Mouse (Mus musculus): ENCODE measurements around the gene F2r. TPM values are rescaled to one million over a fixed set of nuclear protein-coding genes. Genes with fewer than 3 reads are reported as not detected.

The F2r gene
- polyA plus RNA-seq, 1 experiment = 42.2 TPM

DNA sequence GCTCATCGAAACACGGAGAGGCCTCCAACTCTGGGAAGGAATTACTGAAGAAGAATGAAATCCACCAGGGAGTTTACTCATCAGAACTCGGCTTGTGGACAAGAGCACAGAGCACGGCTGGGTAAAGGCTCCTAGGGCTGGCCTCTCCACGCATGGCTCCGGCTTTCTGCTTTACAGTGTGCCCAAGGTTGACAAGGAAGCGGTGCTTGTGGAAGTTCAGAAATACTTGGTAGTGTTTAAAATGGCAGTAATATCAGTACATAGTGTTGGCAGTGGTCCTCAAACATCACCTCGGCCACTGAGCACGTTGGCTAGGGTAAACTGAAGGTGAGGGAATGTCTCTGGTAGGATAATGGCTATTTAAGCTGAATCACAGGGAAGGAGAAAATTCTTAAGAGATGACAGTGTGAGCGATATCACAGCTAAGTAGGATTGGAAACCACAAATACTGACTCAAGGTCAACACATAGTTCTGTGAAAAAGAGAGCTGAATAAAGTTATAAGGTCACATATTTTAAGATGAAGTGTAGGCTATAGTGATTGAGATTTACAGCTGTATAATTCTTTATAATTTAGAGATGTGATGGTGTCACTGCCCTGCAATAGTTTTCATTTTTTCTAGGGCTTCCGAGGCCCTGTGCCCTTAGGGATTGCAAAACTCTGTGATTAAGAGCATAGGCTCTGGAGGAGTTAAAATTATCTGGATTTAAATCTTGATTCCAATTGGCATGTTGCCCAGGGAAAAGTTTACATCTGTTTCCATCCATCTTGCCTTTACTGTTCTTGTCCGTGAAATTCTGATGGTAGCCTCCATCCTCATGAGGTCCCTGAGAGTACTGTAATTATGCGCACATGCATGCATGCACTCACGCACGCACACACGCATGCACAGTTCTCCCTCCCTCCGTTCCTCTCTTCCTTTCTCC, 23.0 kb upstream of the F2r start:
- TF ChIP-seq POLR2A (IDR thresholded peaks at IDR 0.05; ENCODE audit: low read depth, low read length) = no peak
- no peak for TF ChIP-seq CTCF (conservative IDR thresholded peaks at IDR 0.05; ENCODE audit: insufficient read depth, insufficient read length, low read depth, low read length)
- no peaks in the 10 kb centered on the region for H3K4me1 ChIP-seq (ENCODE audit: control insufficient read depth, insufficient read depth, low read length)
- no peak overlapping the region for H3K4me3 ChIP-seq (ENCODE audit: insufficient read depth, low read depth, low read length)
- no peak overlapping the region for H3K27ac ChIP-seq (ENCODE audit: insufficient read depth, low read depth, low read length)
- DNase-seq = no peak
- H3K36me3 ChIP-seq (ENCODE audit: control insufficient read depth, insufficient read depth, low read length) = no peaks in the 10 kb centered on the region
- H3K27me3 ChIP-seq (replicated peaks; ENCODE audit: control insufficient read depth, insufficient read depth, low read length) = no peaks in the 10 kb centered on the region
- 86% methylated on average over 17 of the region's 17 CpGs for WGBS

DNA sequence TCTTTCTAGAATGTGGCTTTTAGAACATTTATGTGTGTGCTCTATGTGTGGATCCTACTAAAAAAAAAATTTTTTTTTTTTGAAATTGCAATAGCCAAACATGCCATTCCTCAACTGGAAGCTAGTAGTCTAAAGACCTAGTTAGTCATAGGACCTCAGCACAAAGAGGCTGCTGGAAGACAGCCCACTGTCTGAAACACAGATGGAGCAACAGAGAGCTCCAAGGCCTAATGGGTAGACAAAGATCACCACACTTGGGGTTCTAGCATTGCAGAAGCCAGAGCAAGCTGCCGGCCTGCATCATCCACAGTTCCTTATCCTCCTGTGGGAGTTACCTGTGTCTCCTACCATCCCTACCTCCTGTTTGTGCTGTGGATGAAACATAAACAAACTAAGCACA, 22.1 kb upstream of the F2r start:
- H3K36me3 ChIP-seq (ENCODE audit: control insufficient read depth, insufficient read depth, low read length) = no peaks in the 10 kb centered on the region
- no peaks in the 10 kb centered on the region for H3K27me3 ChIP-seq (replicated peaks; ENCODE audit: control insufficient read depth, insufficient read depth, low read length)
- no peak for DNase-seq
- H3K4me1 ChIP-seq (ENCODE audit: control insufficient read depth, insufficient read depth, low read length) = no peaks in the 10 kb centered on the region
- H3K27ac ChIP-seq (ENCODE audit: insufficient read depth, low read depth, low read length) = no peak overlapping the region
- no peak overlapping the region for H3K4me3 ChIP-seq (ENCODE audit: insufficient read depth, low read depth, low read length)
- 91% methylated on average over 1 of the region's 1 CpGs for WGBS
- TF ChIP-seq POLR2A (IDR thresholded peaks at IDR 0.05; ENCODE audit: low read depth, low read length) (no peak), CTCF (conservative IDR thresholded peaks at IDR 0.05; ENCODE audit: insufficient read depth, insufficient read length, low read depth, low read length) (no peak)

DNA sequence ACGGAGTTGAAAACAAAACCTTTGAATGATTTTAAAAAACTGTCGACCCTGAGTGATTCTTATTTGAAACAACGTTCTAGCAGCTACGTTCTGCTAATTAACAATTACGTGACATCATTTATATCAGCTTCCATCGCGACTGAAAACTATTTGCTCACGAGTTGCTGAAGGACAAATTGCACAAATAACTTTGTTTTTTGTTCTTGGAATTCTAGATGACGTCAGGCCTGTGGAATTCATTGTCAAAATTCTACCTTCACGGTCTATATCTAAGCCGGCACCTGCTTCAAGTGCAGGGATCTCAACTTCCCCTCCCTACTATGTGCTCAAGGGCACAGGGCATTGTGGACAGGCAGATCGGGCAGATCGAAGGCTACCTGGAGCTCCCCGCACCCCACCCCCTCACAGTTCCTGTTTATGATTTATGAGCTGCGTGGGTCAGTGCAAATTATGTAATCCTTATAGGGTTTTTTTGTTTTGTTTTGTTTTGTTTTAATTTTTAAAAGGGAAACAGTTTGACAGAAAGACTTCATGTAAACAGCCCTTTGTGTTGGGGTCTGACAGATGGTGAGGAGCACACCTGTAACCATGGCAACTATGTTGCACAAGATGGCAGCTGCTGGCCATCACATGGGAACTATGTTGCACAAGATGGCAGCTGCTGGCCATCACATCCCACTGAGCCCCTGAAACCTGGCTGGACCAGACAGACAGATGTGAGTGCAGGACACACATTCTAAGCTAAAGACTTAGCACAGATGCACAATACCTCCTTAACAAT, 21.2 kb upstream of the F2r start:
- Histone ChIP-seq H3K27me3 (replicated peaks; ENCODE audit: control insufficient read depth, insufficient read depth, low read length) (no peaks in the 10 kb centered on the region), H3K4me3 (ENCODE audit: insufficient read depth, low read depth, low read length) (no peak overlapping the region), H3K27ac (ENCODE audit: insufficient read depth, low read depth, low read length) (peak overlapping the region; percentile 86), H3K36me3 (ENCODE audit: control insufficient read depth, insufficient read depth, low read length) (no peaks in the 10 kb centered on the region), H3K4me1 (ENCODE audit: control insufficient read depth, insufficient read depth, low read length) (no peaks in the 10 kb centered on the region)
- DNase-seq = peak; percentile 54
- WGBS = 48% methylated on average over 15 of the region's 15 CpGs
- TF ChIP-seq POLR2A (IDR thresholded peaks at IDR 0.05; ENCODE audit: low read depth, low read length) (no peak), CTCF (conservative IDR thresholded peaks at IDR 0.05; ENCODE audit: insufficient read depth, insufficient read length, low read depth, low read length) (no peak)

DNA sequence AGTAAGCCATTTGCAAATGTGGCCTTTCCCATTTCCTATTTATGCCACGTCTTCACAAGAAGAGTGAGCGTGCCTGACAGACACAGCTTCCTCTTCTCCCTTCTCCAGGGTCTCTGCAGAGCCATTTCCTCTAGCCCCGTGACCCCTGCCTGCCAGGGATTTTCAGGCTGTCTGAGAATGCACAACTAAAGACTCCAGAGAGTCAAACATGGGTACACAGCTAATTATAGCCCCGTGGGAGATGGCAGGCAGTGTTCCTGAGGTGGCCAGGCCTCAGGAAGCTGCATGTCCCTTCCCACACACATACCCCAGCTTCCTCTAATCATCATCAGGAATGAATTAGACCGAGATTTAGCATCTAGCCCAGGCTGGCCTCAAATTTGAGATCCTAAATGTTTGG, 20.6 kb upstream of the F2r start:
- TF ChIP-seq CTCF (conservative IDR thresholded peaks at IDR 0.05; ENCODE audit: insufficient read depth, insufficient read length, low read depth, low read length) (no peak), POLR2A (IDR thresholded peaks at IDR 0.05; ENCODE audit: low read depth, low read length) (no peak)
- DNase-seq = peak; percentile 65
- Histone ChIP-seq H3K27ac (ENCODE audit: insufficient read depth, low read depth, low read length) (peak overlapping the region; percentile 86), H3K4me1 (ENCODE audit: control insufficient read depth, insufficient read depth, low read length) (no peaks in the 10 kb centered on the region), H3K36me3 (ENCODE audit: control insufficient read depth, insufficient read depth, low read length) (no peaks in the 10 kb centered on the region), H3K27me3 (replicated peaks; ENCODE audit: control insufficient read depth, insufficient read depth, low read length) (no peaks in the 10 kb centered on the region), H3K4me3 (ENCODE audit: insufficient read depth, low read depth, low read length) (no peak overlapping the region)
- WGBS = 47% methylated on average over 5 of the region's 5 CpGs

DNA sequence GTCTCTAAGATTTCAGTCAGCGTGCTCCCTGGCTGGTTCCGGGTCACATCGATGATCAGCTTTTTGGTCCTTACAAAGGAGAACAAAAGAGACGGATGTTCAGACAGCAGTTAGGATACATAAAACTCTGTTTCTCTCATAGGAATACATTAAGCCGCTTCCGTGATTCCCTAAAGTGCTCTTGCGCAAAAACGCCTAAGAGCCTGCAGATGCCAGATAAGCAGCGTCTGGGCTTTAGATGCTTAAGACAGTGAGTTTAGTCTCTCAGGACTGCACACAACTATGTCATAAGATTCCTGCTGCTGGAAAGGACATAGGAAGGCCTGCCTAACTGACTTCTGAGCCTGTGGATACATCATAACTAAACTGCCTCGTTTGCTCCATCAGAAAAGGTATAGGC, 19.4 kb upstream of the F2r start:
- Histone ChIP-seq H3K36me3 (ENCODE audit: control insufficient read depth, insufficient read depth, low read length) (no peaks in the 10 kb centered on the region), H3K27me3 (replicated peaks; ENCODE audit: control insufficient read depth, insufficient read depth, low read length) (no peaks in the 10 kb centered on the region), H3K27ac (ENCODE audit: insufficient read depth, low read depth, low read length) (no peak overlapping the region), H3K4me3 (ENCODE audit: insufficient read depth, low read depth, low read length) (no peak overlapping the region), H3K4me1 (ENCODE audit: control insufficient read depth, insufficient read depth, low read length) (no peaks in the 10 kb centered on the region)
- TF ChIP-seq POLR2A (IDR thresholded peaks at IDR 0.05; ENCODE audit: low read depth, low read length) = no peak
- TF ChIP-seq CTCF (conservative IDR thresholded peaks at IDR 0.05; ENCODE audit: insufficient read depth, insufficient read length, low read depth, low read length) = no peak
- DNase-seq = no peak
- 93% methylated on average over 10 of the region's 10 CpGs for WGBS

DNA sequence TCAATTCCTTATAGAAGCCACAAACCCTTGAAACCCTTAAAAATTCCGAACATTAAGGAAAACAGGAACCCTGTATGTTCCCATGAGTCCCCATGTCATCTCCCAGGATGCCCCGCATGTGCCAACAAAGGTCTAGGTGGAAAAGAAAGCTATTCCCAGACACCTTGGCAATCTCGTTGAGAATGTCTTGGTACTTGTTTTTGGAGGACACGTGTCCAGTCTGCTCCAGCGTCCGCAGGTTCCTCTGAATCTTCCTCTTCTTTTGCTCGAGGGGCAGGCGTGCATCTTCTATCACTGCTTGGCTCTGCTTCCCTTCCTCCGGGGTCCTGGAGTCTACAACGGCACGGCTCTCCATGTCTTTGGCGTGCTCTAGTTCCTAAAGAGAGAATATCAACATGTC, 17.0 kb upstream of the F2r start:
- H3K27ac ChIP-seq (ENCODE audit: insufficient read depth, low read depth, low read length) = no peak overlapping the region
- H3K36me3 ChIP-seq (ENCODE audit: control insufficient read depth, insufficient read depth, low read length) = no peaks in the 10 kb centered on the region
- WGBS = 93% methylated on average over 12 of the region's 12 CpGs
- H3K4me1 ChIP-seq (ENCODE audit: control insufficient read depth, insufficient read depth, low read length) = no peaks in the 10 kb centered on the region
- TF ChIP-seq POLR2A (IDR thresholded peaks at IDR 0.05; ENCODE audit: low read depth, low read length) = no peak
- TF ChIP-seq CTCF (conservative IDR thresholded peaks at IDR 0.05; ENCODE audit: insufficient read depth, insufficient read length, low read depth, low read length) = no peak
- no peaks in the 10 kb centered on the region for H3K27me3 ChIP-seq (replicated peaks; ENCODE audit: control insufficient read depth, insufficient read depth, low read length)
- DNase-seq = no peak
- H3K4me3 ChIP-seq (ENCODE audit: insufficient read depth, low read depth, low read length) = no peak overlapping the region

DNA sequence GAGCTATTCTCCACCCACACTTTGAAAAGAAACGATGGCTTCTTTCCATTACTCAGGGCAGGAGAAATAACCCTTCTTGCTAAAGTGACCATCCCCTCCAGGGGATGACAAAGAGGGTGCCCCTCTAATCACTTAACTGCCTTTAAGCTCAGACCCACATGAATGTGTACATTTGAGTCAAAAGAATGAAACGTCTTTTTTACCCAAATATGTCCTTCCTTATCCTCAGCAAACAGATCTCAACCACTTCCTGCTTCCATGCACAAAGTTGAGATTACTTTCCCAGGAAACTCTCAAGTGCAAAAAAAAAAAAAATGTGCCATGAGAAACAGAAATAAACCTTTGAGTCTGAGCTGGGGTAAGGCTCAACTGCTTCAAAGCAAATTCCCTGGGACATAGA, 16.2 kb upstream of the F2r start:
- Histone ChIP-seq H3K27me3 (replicated peaks; ENCODE audit: control insufficient read depth, insufficient read depth, low read length) (no peaks in the 10 kb centered on the region), H3K4me1 (ENCODE audit: control insufficient read depth, insufficient read depth, low read length) (no peaks in the 10 kb centered on the region), H3K4me3 (ENCODE audit: insufficient read depth, low read depth, low read length) (no peak overlapping the region), H3K27ac (ENCODE audit: insufficient read depth, low read depth, low read length) (peak overlapping the region; percentile 66), H3K36me3 (ENCODE audit: control insufficient read depth, insufficient read depth, low read length) (no peaks in the 10 kb centered on the region)
- 38% methylated on average over 2 of the region's 2 CpGs for WGBS
- no peak for DNase-seq
- TF ChIP-seq POLR2A (IDR thresholded peaks at IDR 0.05; ENCODE audit: low read depth, low read length) = no peak
- no peak for TF ChIP-seq CTCF (conservative IDR thresholded peaks at IDR 0.05; ENCODE audit: insufficient read depth, insufficient read length, low read depth, low read length)

Measured in kidney, adult 2 months (tissue).